Comparison of ENCODE assay signal across 14 mouse cellular contexts in genomic region chr15:57036806-57037566, GRCm38 (mm10).
DNase-seq lines count a peak whose midpoint lies in the region; ATAC-seq and TF ChIP-seq lines count a peak whose summit lies in the region.
"Had no signal": no experiment of that assay in that cellular context is flagged by ENCODE, and none has a peak within 500 bp of the region (broad histone marks: within the 10 kb centered on the region; RNA-seq: fewer than 3 reads in every experiment).

No protein-coding gene starts in this region.

- no peak overlapping the region for H3K9ac ChIP-seq in lung, postnatal 0 days (replicated peaks; ENCODE audit: low read depth)
- H3K9ac ChIP-seq: embryonic facial prominence, embryonic 13.5 days; forebrain, embryonic 15.5 days had no signal

- ATAC-seq in lung, postnatal 0 days = peak; percentile 78
- ATAC-seq: forebrain, embryonic 15.5 days; hindbrain, embryonic 16.5 days had no signal

- H3K36me3 ChIP-seq in C2C12 (ENCODE audit: control insufficient read depth, insufficient read depth) = no peaks in the 10 kb centered on the region
- H3K36me3 ChIP-seq in lung, postnatal 0 days (ENCODE audit: insufficient read depth, low read length) = no peaks in the 10 kb centered on the region
- H3K36me3 ChIP-seq: embryonic facial prominence, embryonic 13.5 days; forebrain, embryonic 15.5 days had no signal

- peak; percentile 86 for DNase-seq in 3T3-L1 (ENCODE audit: low read depth, low spot score)
- peak; percentile 4 for DNase-seq in c-Kit-positive CD71-negative TER-119-negative erythroid progenitor cells, embryonic 14.5 days (ENCODE audit: low read depth)
- peak; percentile 80 for DNase-seq in lung, postnatal 0 days (ENCODE audit: low spot score)
- DNase-seq in spleen, postnatal 10 days (ENCODE audit: low spot score in 2 of 2) = no peak
- DNase-seq in urinary bladder, adult 18-20 months (ENCODE audit: low spot score in 2 of 2) = no peak
- no peak for DNase-seq in spleen, postnatal 4 days (ENCODE audit: low spot score in 2 of 2)
- DNase-seq: cerebellum, postnatal 25 days; layer of hippocampus, adult 9-11 months; thymus, postnatal 4 days had no signal

- TF ChIP-seq EP300 in lung, postnatal 0 days (IDR thresholded peaks at IDR 0.05) = peak; percentile 61

- H3K27ac ChIP-seq in lung, postnatal 0 days (ENCODE audit: low read length) = no peak overlapping the region
- H3K27ac ChIP-seq: embryonic facial prominence, embryonic 13.5 days; forebrain, embryonic 15.5 days had no signal

- H3K79me3 ChIP-seq in C2C12 (ENCODE audit: low read depth) = no peaks in the 10 kb centered on the region

- no peaks in the 10 kb centered on the region for H3K4me1 ChIP-seq in lung, postnatal 0 days (ENCODE audit: insufficient read depth, low read depth, low read length)
- H3K4me1 ChIP-seq: forebrain, embryonic 15.5 days; megakaryocyte, embryonic 14.5 days had no signal

- TF ChIP-seq CTCF in C2C12 (IDR thresholded peaks at IDR 0.05; ENCODE audit: control insufficient read depth, insufficient read depth, insufficient read length) = no peak
- no peak for TF ChIP-seq CTCF in lung, postnatal 0 days (IDR thresholded peaks at IDR 0.05)

- H3K4me2 ChIP-seq in lung, postnatal 0 days (replicated peaks; ENCODE audit: low read depth, low read length) = no peak overlapping the region
- H3K4me2 ChIP-seq: embryonic facial prominence, embryonic 13.5 days; forebrain, embryonic 15.5 days had no signal

- no peaks in the 10 kb centered on the region for H3K79me2 ChIP-seq in C2C12 (ENCODE audit: control insufficient read depth, insufficient read depth)

- no peak overlapping the region for H3K4me3 ChIP-seq in C2C12 (ENCODE audit: insufficient read depth, poor library complexity, severe bottlenecking)
- H3K4me3 ChIP-seq in lung, postnatal 0 days (ENCODE audit: low read depth, low read length) = no peak overlapping the region
- H3K4me3 ChIP-seq: embryonic facial prominence, embryonic 13.5 days; forebrain, embryonic 15.5 days; megakaryocyte, embryonic 14.5 days had no signal

- H3K9me3 ChIP-seq in lung, postnatal 0 days (ENCODE audit: low read length) = no peaks in the 10 kb centered on the region
- H3K9me3 ChIP-seq: embryonic facial prominence, embryonic 13.5 days; forebrain, embryonic 15.5 days; megakaryocyte, embryonic 14.5 days had no signal

- H3ac ChIP-seq in C2C12 (ENCODE audit: control insufficient read depth, insufficient read length, low read depth) = no peak overlapping the region

- no peaks in the 10 kb centered on the region for H3K27me3 ChIP-seq in C2C12 (ENCODE audit: control insufficient read depth, insufficient read depth, insufficient read length)
- H3K27me3 ChIP-seq in lung, postnatal 0 days (replicated peaks; ENCODE audit: insufficient read depth, low read length) = no peaks in the 10 kb centered on the region
- H3K27me3 ChIP-seq: embryonic facial prominence, embryonic 13.5 days; forebrain, embryonic 15.5 days; megakaryocyte, embryonic 14.5 days had no signal

- 51% methylated on average over 4 of the region's 4 CpGs for WGBS in lung, postnatal 0 days

TF ChIP-seq in C2C12, 6 proteins besides CTCF, POLR2A, EP300 and RAD21:
- TF ChIP-seq FOSL1 (IDR thresholded peaks at IDR 0.05; ENCODE audit: insufficient read depth, low read length, poor library complexity, severe bottlenecking) (no peak), MYOG (IDR thresholded peaks at IDR 0.05; ENCODE audit: control insufficient read depth, extremely low read depth, insufficient read length) (no peak), CEBPB (IDR thresholded peaks at IDR 0.05; ENCODE audit: low read depth) (peak; percentile 74)

Comparison
In these comparisons a context has a peak if more than half of its experiments do, and no peak if none do; other contexts are left out.
1. DNase-seq: peak in 3T3-L1 (single experiment), c-Kit-positive CD71-negative TER-119-negative erythroid progenitor cells, embryonic 14.5 days (single experiment) and lung, postnatal 0 days (single experiment); none in spleen, postnatal 10 days (0 of 2), urinary bladder, adult 18-20 months (0 of 2) and spleen, postnatal 4 days (0 of 2).